Mouse (Mus musculus): Measurements from ENCODE around the gene Pkd2l1. TPM values are rescaled to one million over a fixed set of nuclear protein-coding genes. Genes with fewer than 3 reads are reported as not detected.
A peak's percentile ranks its signal among the peaks of the same experiment; 100 is the strongest.

Gene Pkd2l1
- polyA plus RNA-seq, 1 experiment = 8.2 TPM

GRCm38 (mm10) chr19:44110356-44110755 lies 81.9 kb downstream of the Pkd2l1 start:
- WGBS = 80% methylated on average over 9 of the region's 9 CpGs
- DNase-seq = no peak
- no peak overlapping the region for H3K4me3 ChIP-seq (replicated peaks; ENCODE audit: insufficient read depth, low read depth, low read length)
- H3K27ac ChIP-seq (ENCODE audit: insufficient read depth, low read length) = no peak overlapping the region
- H3K4me1 ChIP-seq (ENCODE audit: control insufficient read depth, insufficient read depth, low read length) = no peaks in the 10 kb centered on the region; the same call in none of the 2 replicates
- no peak for TF ChIP-seq CTCF (IDR thresholded peaks at IDR 0.05; ENCODE audit: borderline replicate concordance, insufficient read depth, low read depth, low read length)
- TF ChIP-seq POLR2A (IDR thresholded peaks at IDR 0.05; ENCODE audit: borderline replicate concordance, insufficient read depth, low read length) = no peak
- no peaks in the 10 kb centered on the region for H3K27me3 ChIP-seq (ENCODE audit: control insufficient read depth, insufficient read depth, low read length)

- Histone ChIP-seq H3K4me3 (replicated peaks; ENCODE audit: insufficient read depth, low read depth, low read length) (no peak overlapping the region), H3K27ac (ENCODE audit: insufficient read depth, low read length) (no peak overlapping the region), H3K4me1 (ENCODE audit: control insufficient read depth, insufficient read depth, low read length) (no peaks in the 10 kb centered on the region; the same call in none of the 2 replicates), H3K27me3 (ENCODE audit: control insufficient read depth, insufficient read depth, low read length) (no peaks in the 10 kb centered on the region)
- TF ChIP-seq POLR2A (IDR thresholded peaks at IDR 0.05; ENCODE audit: borderline replicate concordance, insufficient read depth, low read length) (no peak), CTCF (IDR thresholded peaks at IDR 0.05; ENCODE audit: borderline replicate concordance, insufficient read depth, low read depth, low read length) (no peak)
- DNase-seq = peak in 1 of 2 experiments; percentile 17
These were observed 83.2 kb downstream of the Pkd2l1 start for GRCm38 (mm10) chr19:44108996-44109395.

- Histone ChIP-seq H3K4me1 (ENCODE audit: control insufficient read depth, insufficient read depth, low read length) (no peaks in the 10 kb centered on the region; the same call in none of the 2 replicates), H3K27ac (ENCODE audit: insufficient read depth, low read length) (no peak overlapping the region; the same call in 1 of the 2 replicates), H3K27me3 (ENCODE audit: control insufficient read depth, insufficient read depth, low read length) (no peaks in the 10 kb centered on the region), H3K4me3 (replicated peaks; ENCODE audit: insufficient read depth, low read depth, low read length) (peak overlapping the region; percentile 100)
- TF ChIP-seq CTCF (IDR thresholded peaks at IDR 0.05; ENCODE audit: borderline replicate concordance, insufficient read depth, low read depth, low read length) = no peak
- no peak for TF ChIP-seq POLR2A (IDR thresholded peaks at IDR 0.05; ENCODE audit: borderline replicate concordance, insufficient read depth, low read length)
- 24% methylated on average over 22 of the region's 22 CpGs for WGBS
- DNase-seq = no peak
These were observed 84.4 kb downstream of the Pkd2l1 start for GRCm38 (mm10) chr19:44107661-44108521.

- under 1% methylated on average over 67 of the region's 67 CpGs for WGBS
- peak within 1 kb of the TSS; percentile 100 for H3K4me3 ChIP-seq (replicated peaks; ENCODE audit: insufficient read depth, low read depth, low read length)
- TF ChIP-seq CTCF (IDR thresholded peaks at IDR 0.05; ENCODE audit: borderline replicate concordance, insufficient read depth, low read depth, low read length) (no peak), POLR2A (IDR thresholded peaks at IDR 0.05; ENCODE audit: borderline replicate concordance, insufficient read depth, low read length) (peak; percentile 75)
These were observed 85.2 kb downstream of the Pkd2l1 start, which contains the start of gene Chuk for GRCm38 (mm10) chr19:44106831-44107660. Gene Chuk, minus strand, starts transcription at chr19:44107480.

GRCm38 (mm10) chr19:44104393-44104792 lies 87.8 kb downstream of the Pkd2l1 start:
- TF ChIP-seq CTCF (IDR thresholded peaks at IDR 0.05; ENCODE audit: borderline replicate concordance, insufficient read depth, low read depth, low read length) = no peak
- TF ChIP-seq POLR2A (IDR thresholded peaks at IDR 0.05; ENCODE audit: borderline replicate concordance, insufficient read depth, low read length) = no peak
- DNase-seq = no peak
- H3K4me1 ChIP-seq (ENCODE audit: control insufficient read depth, insufficient read depth, low read length) = no peaks in the 10 kb centered on the region; the same call in none of the 2 replicates
- no peak overlapping the region for H3K4me3 ChIP-seq (replicated peaks; ENCODE audit: insufficient read depth, low read depth, low read length)
- 89% methylated on average over 1 of the region's 1 CpGs for WGBS
- H3K27ac ChIP-seq (ENCODE audit: insufficient read depth, low read length) = no peak overlapping the region
- no peaks in the 10 kb centered on the region for H3K27me3 ChIP-seq (ENCODE audit: control insufficient read depth, insufficient read depth, low read length)

More at GRCm38 (mm10) chr19:44106831-44107660, 85.2 kb downstream of the Pkd2l1 start, which contains the start of gene Chuk:
- Histone ChIP-seq H3K4me1 (ENCODE audit: control insufficient read depth, insufficient read depth, low read length) (no peaks in the 10 kb centered on the region; the same call in none of the 2 replicates), H3K27ac (ENCODE audit: insufficient read depth, low read length) (peak within 1 kb of the TSS; percentile 53), H3K27me3 (ENCODE audit: control insufficient read depth, insufficient read depth, low read length) (no peaks in the 10 kb centered on the region)
- DNase-seq = peak; percentile 95

GRCm38 (mm10) chr19:44103001-44103400 lies 89.2 kb downstream of the Pkd2l1 start:
- no peaks in the 10 kb centered on the region; the same call in none of the 2 replicates for H3K4me1 ChIP-seq (ENCODE audit: control insufficient read depth, insufficient read depth, low read length)
- H3K27me3 ChIP-seq (ENCODE audit: control insufficient read depth, insufficient read depth, low read length) = no peaks in the 10 kb centered on the region
- H3K27ac ChIP-seq (ENCODE audit: insufficient read depth, low read length) = no peak overlapping the region
- H3K4me3 ChIP-seq (replicated peaks; ENCODE audit: insufficient read depth, low read depth, low read length) = no peak overlapping the region
- TF ChIP-seq CTCF (IDR thresholded peaks at IDR 0.05; ENCODE audit: borderline replicate concordance, insufficient read depth, low read depth, low read length) = no peak
- DNase-seq = no peak
- 49% methylated on average over 3 of the region's 3 CpGs for WGBS

- Histone ChIP-seq H3K4me3 (replicated peaks; ENCODE audit: insufficient read depth, low read depth, low read length) (no peak overlapping the region), H3K4me1 (ENCODE audit: control insufficient read depth, insufficient read depth, low read length) (no peaks in the 10 kb centered on the region; the same call in 1 of the 2 replicates), H3K27me3 (ENCODE audit: control insufficient read depth, insufficient read depth, low read length) (no peaks in the 10 kb centered on the region), H3K27ac (ENCODE audit: insufficient read depth, low read length) (no peak overlapping the region)
- no peak for DNase-seq
- TF ChIP-seq POLR2A (IDR thresholded peaks at IDR 0.05; ENCODE audit: borderline replicate concordance, insufficient read depth, low read length) (no peak), CTCF (IDR thresholded peaks at IDR 0.05; ENCODE audit: borderline replicate concordance, insufficient read depth, low read depth, low read length) (no peak)
These were observed 91.4 kb downstream of the Pkd2l1 start for GRCm38 (mm10) chr19:44100840-44101239.

Other genes with a start within 250 kb of the Pkd2l1 start
- gene Cpn1, start 205.9 kb downstream of the Pkd2l1 start, polyA plus RNA-seq (2012; rRNA removed) = 0.16 and 0.36 TPM in 2 replicates
- gene Cyp2c23, start 163.2 kb downstream of the Pkd2l1 start, polyA plus RNA-seq (2012; rRNA removed) = not detected in 2 replicates
- 12.3 and 12.6 TPM in 2 replicates for gene Erlin1, start 122.7 kb downstream of the Pkd2l1 start, polyA plus RNA-seq (2012; rRNA removed)
- 78.8 and 82.7 TPM in 2 replicates for gene Chuk, start 85.0 kb downstream of the Pkd2l1 start, polyA plus RNA-seq (2012; rRNA removed)
- 26.3 and 28.8 TPM in 2 replicates for gene Cwf19l1, start 56.6 kb downstream of the Pkd2l1 start, polyA plus RNA-seq (2012; rRNA removed)
- gene Bloc1s2, start 46.0 kb downstream of the Pkd2l1 start, polyA plus RNA-seq (2012; rRNA removed) = 81.0 and 82.4 TPM in 2 replicates
- 20.5 and 20.9 TPM in 2 replicates for gene Scd3, start 10.8 kb upstream of the Pkd2l1 start, polyA plus RNA-seq (2012; rRNA removed)
- 695 and 743 TPM in 2 replicates for gene Scd2, start 101.2 kb upstream of the Pkd2l1 start, polyA plus RNA-seq (2012; rRNA removed)
- 0.18 and 0.22 TPM in 2 replicates for gene Scd4, start 140.7 kb upstream of the Pkd2l1 start, polyA plus RNA-seq (2012; rRNA removed)
- gene Scd1, start 215.4 kb upstream of the Pkd2l1 start, polyA plus RNA-seq (2012; rRNA removed) = 151 and 160 TPM in 2 replicates

Measured in cerebellum, adult 2 months (tissue).